Mouse (Mus musculus) B cell, adult (primary cell): Measurements from ENCODE around the gene Mogat1. TPM values are rescaled to one million over a fixed set of nuclear protein-coding genes. Genes with fewer than 3 reads are reported as not detected.

Source experiments
- total RNA-seq: library from RNA; stranded (reverse); gene quantifications from 4 replicates; pipeline ENCODE4 v1.2.4, GENCODE M21; 2023; ENCODE audit not compliant: inconsistent age

Mogat1 gene
- 1.7 TPM in 1 of 4 replicates, not detected in the others for total RNA-seq

GRCm38 (mm10) chr1:78510862-78511261 lies at the start of gene Mogat1:
TSS of gene Mogat1 (plus strand) at chr1:78510991.

DNA sequence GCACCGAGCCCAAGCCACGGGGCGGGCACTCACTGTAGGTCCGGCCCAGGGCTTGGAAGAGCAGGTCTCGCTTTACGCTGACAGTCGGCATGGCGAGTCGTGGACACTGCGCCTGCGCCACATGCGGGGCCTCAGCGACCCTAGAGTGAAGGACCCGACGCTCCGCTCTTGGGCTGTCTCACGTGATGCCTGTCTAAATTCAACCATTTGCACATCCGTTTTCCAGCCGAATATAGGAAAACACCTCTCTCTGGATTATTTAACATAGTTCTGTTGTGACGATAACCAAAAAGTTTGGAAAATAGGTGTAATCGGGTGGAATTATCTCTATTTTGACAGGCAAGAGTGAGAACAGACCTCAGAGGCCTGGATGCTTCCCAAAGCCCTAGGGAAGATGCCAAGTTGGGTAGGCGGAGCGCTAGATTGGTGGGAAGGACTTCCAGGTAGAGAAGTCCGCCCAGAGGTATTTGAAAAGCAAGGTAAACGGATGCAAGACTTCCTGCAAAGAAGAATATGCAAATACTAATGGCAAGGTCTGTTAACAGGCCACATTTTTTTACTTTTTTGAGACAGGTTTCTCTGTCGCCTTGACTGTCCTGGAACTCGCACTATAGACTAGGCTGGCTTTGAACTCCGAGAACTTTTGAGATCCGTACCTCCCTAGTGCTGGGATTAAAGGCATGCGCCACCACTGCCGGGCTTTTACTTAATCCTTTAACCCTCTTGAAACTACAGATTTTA lies 21.9 kb upstream of the Mogat1 start, which contains the start of gene Farsb:
TSS of gene Farsb (minus strand) at position 146 of the 741 bp plus-strand sequence.

GRCm38 (mm10) chr1:78511621-78512160 lies 900 bp downstream of the Mogat1 start, which contains the start of gene BC035947:
TSS of gene BC035947 (minus strand) at chr1:78512158.

Other genes starting within 250 kb of the Mogat1 start
- gene Sgpp2, start 200.6 kb upstream of the Mogat1 start, total RNA-seq: not detected in 4 replicates
- 47.3 to 58.3 TPM (median 57.3 TPM) in 4 replicates for gene Farsb, start 22.1 kb upstream of the Mogat1 start, total RNA-seq
- gene BC035947, start 1.2 kb downstream of the Mogat1 start, total RNA-seq: not detected in 4 replicates
- 11.2 to 14.5 TPM (median 12.8 TPM) in 4 replicates for gene Acsl3, start 146.8 kb downstream of the Mogat1 start, total RNA-seq
- 18.2 to 24.6 TPM (median 22.1 TPM) in 4 replicates for gene Utp14b, start 147.0 kb downstream of the Mogat1 start, total RNA-seq